Mouse (Mus musculus) thymus, adult 2 months (tissue): ENCODE data around the gene Prap1. TPM values are rescaled to one million over a fixed set of nuclear protein-coding genes. Genes with fewer than 3 reads are reported as not detected.
A peak's percentile ranks its signal among the peaks of the same experiment; 100 is the strongest.

ENCODE experiments used
- DNase-seq: peaks from one replicate; pipeline ENCODE4 v3.0.0; 2021
- H3K27ac ChIP-seq: fragments of 200-500 bp; 2 replicates; pipeline ENCODE4 v1.5.1; 2012; ENCODE audit warnings: low read length, control low read depth; ENCODE audit not compliant: control insufficient read depth, insufficient read depth
- H3K27me3 ChIP-seq: fragments of 200-500 bp; 2 replicates; pipeline ENCODE4 v1.6.1; 2012; ENCODE audit warnings: mild to moderate bottlenecking, low read length, moderate library complexity, mixed read lengths; ENCODE audit not compliant: control insufficient read depth, insufficient read depth
- H3K36me3 ChIP-seq: fragments of 200-500 bp; 2 replicates; pipeline ENCODE4 v1.6.1; 2012; ENCODE audit warnings: mild to moderate bottlenecking, low read length, moderate library complexity; ENCODE audit not compliant: control insufficient read depth, insufficient read depth
- H3K4me1 ChIP-seq: fragments of 200-500 bp; replicated peaks from 2 replicates; pipeline ENCODE4 v1.6.1; 2012; ENCODE audit warnings: low read length; ENCODE audit not compliant: control insufficient read depth, insufficient read depth
- H3K4me3 ChIP-seq: fragments of 200-500 bp; 2 replicates; pipeline ENCODE4 v1.5.1; 2012; ENCODE audit warnings: mild to moderate bottlenecking, low read length, control low read depth, moderate library complexity; ENCODE audit not compliant: control insufficient read depth, insufficient read depth
- CTCF ChIP-seq: fragments of 200-500 bp; IDR thresholded peaks from 2 replicates; pipeline ENCODE4 v1.5.1; 2012; ENCODE audit warnings: mild to moderate bottlenecking, control low read depth, low read length, moderate library complexity, borderline replicate concordance; ENCODE audit not compliant: control insufficient read depth, poor library complexity, insufficient read depth; ENCODE audit errors: extremely low read depth
- POLR2A ChIP-seq: fragments of 200-500 bp; IDR thresholded peaks from 2 replicates; pipeline ENCODE4 v1.6.1; 2012; ENCODE audit warnings: mild to moderate bottlenecking, low read length, control low read depth, moderate library complexity; ENCODE audit not compliant: control insufficient read depth, poor library complexity, insufficient read depth; ENCODE audit errors: extremely low read depth
- WGBS: fragments of 180-500 bp; shearing (Covaris S2); methylation state at CpG from one replicate; pipeline ENCODE4 v1.1.7; 2018; 5-methylcytosine and 5-hydroxymethylcytosine counted together
- polyA plus RNA-seq: library from polyadenylated mRNA; depleted of rRNA; stranded (reverse); fragments of >200 nt; gene quantifications from 2 replicates; pipeline ENCODE4 v1.2.3, GENCODE M21; 2012

The Prap1 gene
- polyA plus RNA-seq, 1 experiment = 5.2 TPM

DNA sequence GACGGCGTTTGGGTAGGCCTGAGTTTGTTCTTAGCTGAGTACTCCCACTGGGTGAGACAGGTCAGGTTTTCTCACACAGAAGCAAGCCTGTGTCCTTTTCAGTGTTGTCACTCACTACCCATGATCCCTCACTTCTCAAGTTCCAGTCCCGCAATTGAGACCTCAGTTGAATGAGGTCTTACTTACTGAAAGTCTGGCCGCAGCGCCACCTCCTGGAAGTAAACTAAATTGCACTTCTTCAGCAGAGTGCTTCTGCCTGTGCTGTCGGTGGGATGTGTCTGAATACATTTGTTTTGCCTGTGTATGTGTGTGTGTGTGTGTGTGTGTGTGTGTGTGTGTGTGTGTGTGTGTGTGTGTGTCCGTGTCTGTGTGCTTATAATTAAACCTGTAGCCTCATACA is 30.1 kb upstream of the Prap1 start:
- peak; percentile 61 for DNase-seq
- 22% methylated on average over 7 of the region's 7 CpGs for WGBS
- Histone ChIP-seq H3K27me3 (peaks cover 19% of the 10 kb centered on the region; the same call in 1 of the 2 replicates), H3K36me3 (no peaks in the 10 kb centered on the region), H3K4me1 (0 out of 2 replicates have a peak, but pooled peaks cover 5% of the 10 kb centered on the region), H3K27ac (no peak overlapping the region), H3K4me3 (no peak overlapping the region)
- TF ChIP-seq POLR2A = no peak

DNA sequence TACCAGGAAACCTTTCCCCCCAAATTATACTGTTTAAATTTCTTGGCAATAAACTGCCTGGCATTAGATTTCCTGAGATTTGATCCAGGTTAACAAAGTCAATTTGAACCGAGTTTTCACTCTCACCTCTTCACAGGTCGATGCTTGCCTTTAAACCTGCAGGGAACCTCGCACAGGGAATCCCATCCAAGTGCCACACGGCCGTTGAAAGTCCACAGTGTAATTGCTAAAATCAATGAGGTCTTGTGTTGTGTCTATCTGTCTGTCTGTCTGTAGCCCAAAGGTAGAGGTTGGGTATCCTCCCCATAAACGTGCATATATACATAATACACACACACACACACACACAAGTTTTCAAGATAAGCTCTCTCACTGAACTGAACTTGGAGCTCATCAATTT is 25.8 kb upstream of the Prap1 start:
- H3K4me1 ChIP-seq = no peaks in the 10 kb centered on the region
- no peak overlapping the region for H3K27ac ChIP-seq
- 66% methylated on average over 6 of the region's 6 CpGs for WGBS
- H3K27me3 ChIP-seq = peaks cover 2% of the 10 kb centered on the region; the same call in 1 of the 2 replicates
- H3K36me3 ChIP-seq = no peaks in the 10 kb centered on the region
- TF ChIP-seq POLR2A (no peak), CTCF (no peak)
- no peak for DNase-seq
- H3K4me3 ChIP-seq = no peak overlapping the region

GRCm38 (mm10) chr7:140070042-140070711 is 23.0 kb upstream of the Prap1 start:
- no peak overlapping the region for H3K27ac ChIP-seq
- H3K4me1 ChIP-seq = no peaks in the 10 kb centered on the region
- H3K36me3 ChIP-seq = no peaks in the 10 kb centered on the region
- 43% methylated on average over 39 of the region's 39 CpGs for WGBS
- H3K4me3 ChIP-seq = no peak overlapping the region
- no peaks in the 10 kb centered on the region; the same call in 1 of the 2 replicates for H3K27me3 ChIP-seq
- no peak for TF ChIP-seq POLR2A
- TF ChIP-seq CTCF = no peak
- no peak for DNase-seq

DNA sequence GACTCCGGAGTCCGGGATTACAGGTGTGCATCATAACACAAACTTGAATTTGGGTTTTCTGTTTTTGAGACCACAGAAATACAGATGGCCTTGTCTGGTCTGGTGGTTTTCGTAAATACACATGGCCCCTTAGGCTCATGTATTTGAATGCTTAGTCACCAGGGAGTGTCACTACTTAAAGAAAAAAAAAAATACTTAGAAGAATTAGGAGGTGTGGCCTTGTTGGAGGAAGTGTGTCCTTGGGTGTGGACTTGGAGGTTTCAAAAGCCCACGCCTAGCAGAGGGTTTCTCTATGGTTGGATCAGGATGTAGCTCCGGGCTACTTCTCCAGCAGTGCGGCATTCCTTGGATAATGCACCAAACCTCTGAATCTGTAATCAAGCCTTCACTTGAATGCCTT is 15.5 kb upstream of the Prap1 start:
- TF ChIP-seq POLR2A (no peak), CTCF (no peak)
- H3K4me1 ChIP-seq = peaks cover 2% of the 10 kb centered on the region; the same call in 1 of the 2 replicates
- H3K27ac ChIP-seq = no peak overlapping the region
- H3K4me3 ChIP-seq = no peak overlapping the region
- H3K27me3 ChIP-seq = peaks cover 3% of the 10 kb centered on the region; the same call in 1 of the 2 replicates
- no peaks in the 10 kb centered on the region for H3K36me3 ChIP-seq
- DNase-seq = no peak
- WGBS = 60% methylated on average over 6 of the region's 6 CpGs

DNA sequence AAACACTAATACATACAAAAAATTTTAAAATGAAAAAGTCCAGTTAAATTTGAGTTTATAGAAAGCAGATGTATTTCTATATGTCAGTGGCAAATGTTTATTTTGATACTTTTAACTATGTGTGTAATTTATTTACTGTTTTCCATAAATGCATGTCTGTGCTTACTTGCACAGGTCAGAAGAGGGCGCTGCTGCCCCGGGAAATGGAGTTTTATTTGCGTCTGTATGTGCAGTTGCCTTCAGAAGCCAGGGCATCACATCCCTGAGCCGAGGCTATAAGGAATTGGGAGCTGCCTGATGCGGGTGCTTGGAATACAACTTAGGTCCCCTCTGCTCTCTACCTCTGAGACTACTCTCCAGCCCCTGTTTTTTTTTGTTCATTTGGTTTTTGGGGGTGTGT is 14.5 kb upstream of the Prap1 start:
- Histone ChIP-seq H3K27me3 (peaks cover 3% of the 10 kb centered on the region; the same call in 1 of the 2 replicates), H3K27ac (no peak overlapping the region), H3K36me3 (no peaks in the 10 kb centered on the region), H3K4me1 (peaks cover 2% of the 10 kb centered on the region; the same call in 1 of the 2 replicates), H3K4me3 (no peak overlapping the region)
- no peak for TF ChIP-seq CTCF
- TF ChIP-seq POLR2A = no peak
- DNase-seq = peak; percentile 43
- WGBS = 8% methylated on average over 5 of the region's 5 CpGs

- DNase-seq = peak; percentile 33
- Histone ChIP-seq H3K4me1 (peaks cover 2% of the 10 kb centered on the region; the same call in 1 of the 2 replicates), H3K4me3 (no peak overlapping the region), H3K27ac (no peak overlapping the region), H3K27me3 (peaks cover 3% of the 10 kb centered on the region; the same call in 1 of the 2 replicates), H3K36me3 (no peaks in the 10 kb centered on the region)
- no peak for TF ChIP-seq POLR2A
- TF ChIP-seq CTCF = no peak
- 8% methylated on average over 24 of the region's 24 CpGs for WGBS
Measured at GRCm38 (mm10) chr7:140080503-140081156, 12.6 kb upstream of the Prap1 start.
